Mouse (Mus musculus): Measurements from ENCODE around the gene Prkar2b. TPM values are rescaled to one million over a fixed set of nuclear protein-coding genes. Genes with fewer than 3 reads are reported as not detected.

The Prkar2b gene
- total and polyA plus RNA-seq, 2 experiments from 2014 or later = 102 to 124 TPM

DNA sequence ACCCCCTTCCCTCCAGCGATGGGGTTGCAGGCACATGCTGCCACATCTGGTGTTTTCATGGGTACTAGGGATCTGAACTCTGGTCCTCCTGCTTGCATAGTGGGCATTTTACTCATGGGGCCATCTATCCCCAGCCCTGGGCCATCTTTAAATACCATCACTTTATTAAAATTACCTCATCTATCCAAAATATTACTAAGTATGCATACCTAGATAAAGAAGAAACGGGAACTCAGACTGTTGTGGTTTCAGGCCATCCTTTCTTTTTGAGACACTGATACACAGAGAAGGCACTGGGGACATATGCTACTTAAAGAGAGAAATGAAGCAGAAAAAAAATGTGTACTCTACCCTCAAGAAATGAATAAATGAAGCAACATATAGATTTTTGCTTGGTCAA, 74.6 kb downstream of the Prkar2b start:
- 88% methylated on average over 2 of the region's 2 CpGs for WGBS
- TF ChIP-seq CTCF (IDR thresholded peaks at IDR 0.05; ENCODE audit: low read depth) = no peak
- no peak overlapping the region for H3K9ac ChIP-seq (replicated peaks; ENCODE audit: low read length)
- H3K27me3 ChIP-seq (ENCODE audit: insufficient read depth, low read length) = no peaks in the 10 kb centered on the region
- DNase-seq (ENCODE audit: low spot score) = no peak
- H3K36me3 ChIP-seq (ENCODE audit: insufficient read depth, low read length) = no peaks in the 10 kb centered on the region
- ATAC-seq = no peak
- H3K4me2 ChIP-seq (ENCODE audit: low read depth, low read length) = no peak overlapping the region
- no peaks in the 10 kb centered on the region for H3K9me3 ChIP-seq (ENCODE audit: low read length)
- no peak overlapping the region for H3K27ac ChIP-seq
- no peak overlapping the region for H3K4me3 ChIP-seq (ENCODE audit: low read length)
- no peaks in the 10 kb centered on the region; the same call in 1 of the 2 replicates for H3K4me1 ChIP-seq (ENCODE audit: insufficient read depth, low read length)

GRCm38 (mm10) chr12:31985738-31986137, 75.4 kb downstream of the Prkar2b start:
- no peak overlapping the region for H3K9ac ChIP-seq (replicated peaks; ENCODE audit: low read length)
- no peaks in the 10 kb centered on the region for H3K9me3 ChIP-seq (ENCODE audit: low read length)
- H3K36me3 ChIP-seq (ENCODE audit: insufficient read depth, low read length) = no peaks in the 10 kb centered on the region
- H3K4me2 ChIP-seq (ENCODE audit: low read depth, low read length) = no peak overlapping the region
- no peak overlapping the region for H3K27ac ChIP-seq
- DNase-seq (ENCODE audit: low spot score) (no peak), ATAC-seq (no peak)
- no peaks in the 10 kb centered on the region; the same call in 1 of the 2 replicates for H3K4me1 ChIP-seq (ENCODE audit: insufficient read depth, low read length)
- H3K4me3 ChIP-seq (ENCODE audit: low read length) = no peak overlapping the region
- TF ChIP-seq CTCF (IDR thresholded peaks at IDR 0.05; ENCODE audit: low read depth) = no peak
- no peaks in the 10 kb centered on the region for H3K27me3 ChIP-seq (ENCODE audit: insufficient read depth, low read length)
- 91% methylated on average over 6 of the region's 6 CpGs for WGBS

GRCm38 (mm10) chr12:31984664-31985063, 76.4 kb downstream of the Prkar2b start:
- H3K4me1 ChIP-seq (ENCODE audit: insufficient read depth, low read length) = no peaks in the 10 kb centered on the region; the same call in 1 of the 2 replicates
- no peak overlapping the region for H3K27ac ChIP-seq
- no peaks in the 10 kb centered on the region for H3K36me3 ChIP-seq (ENCODE audit: insufficient read depth, low read length)
- no peaks in the 10 kb centered on the region for H3K9me3 ChIP-seq (ENCODE audit: low read length)
- peak; percentile 56; the same call in 1 of the 2 replicates for ATAC-seq
- H3K27me3 ChIP-seq (ENCODE audit: insufficient read depth, low read length) = no peaks in the 10 kb centered on the region
- TF ChIP-seq CTCF (IDR thresholded peaks at IDR 0.05; ENCODE audit: low read depth) = no peak
- no peak overlapping the region for H3K4me2 ChIP-seq (ENCODE audit: low read depth, low read length)
- no peak overlapping the region for H3K4me3 ChIP-seq (ENCODE audit: low read length)
- WGBS = 73% methylated on average over 12 of the region's 12 CpGs
- DNase-seq (ENCODE audit: low spot score) = no peak
- no peak overlapping the region for H3K9ac ChIP-seq (replicated peaks; ENCODE audit: low read length)

DNA sequence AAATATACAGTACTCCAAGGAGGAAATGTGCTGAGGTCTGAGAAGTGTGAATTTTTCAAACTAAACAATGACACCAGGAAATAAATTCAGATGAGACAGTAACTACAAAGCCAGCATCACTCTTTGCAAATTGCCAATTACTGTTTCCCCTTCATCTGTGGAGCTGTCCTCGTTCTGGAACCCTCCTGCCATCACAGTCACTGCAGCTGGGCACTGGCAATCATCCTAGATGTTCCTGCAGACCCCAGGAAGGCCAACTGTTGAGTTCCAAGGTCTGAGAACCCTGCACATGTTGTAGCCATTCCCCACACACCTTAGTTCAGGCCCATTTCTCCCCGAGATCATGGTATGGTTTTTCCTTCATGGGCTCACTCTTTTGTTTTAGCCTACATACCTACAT, 76.9 kb downstream of the Prkar2b start:
- H3K27me3 ChIP-seq (ENCODE audit: insufficient read depth, low read length) = no peaks in the 10 kb centered on the region
- no peaks in the 10 kb centered on the region; the same call in 1 of the 2 replicates for H3K4me1 ChIP-seq (ENCODE audit: insufficient read depth, low read length)
- H3K4me2 ChIP-seq (ENCODE audit: low read depth, low read length) = no peak overlapping the region
- no peak overlapping the region for H3K9ac ChIP-seq (replicated peaks; ENCODE audit: low read length)
- peak; percentile 18 for DNase-seq (ENCODE audit: low spot score)
- peak; percentile 10; the same call in 1 of the 2 replicates for ATAC-seq
- 35% methylated on average over 2 of the region's 2 CpGs for WGBS
- no peak overlapping the region for H3K27ac ChIP-seq
- no peaks in the 10 kb centered on the region for H3K36me3 ChIP-seq (ENCODE audit: insufficient read depth, low read length)
- no peaks in the 10 kb centered on the region for H3K9me3 ChIP-seq (ENCODE audit: low read length)
- no peak overlapping the region for H3K4me3 ChIP-seq (ENCODE audit: low read length)
- TF ChIP-seq CTCF (IDR thresholded peaks at IDR 0.05; ENCODE audit: low read depth) = no peak

DNA sequence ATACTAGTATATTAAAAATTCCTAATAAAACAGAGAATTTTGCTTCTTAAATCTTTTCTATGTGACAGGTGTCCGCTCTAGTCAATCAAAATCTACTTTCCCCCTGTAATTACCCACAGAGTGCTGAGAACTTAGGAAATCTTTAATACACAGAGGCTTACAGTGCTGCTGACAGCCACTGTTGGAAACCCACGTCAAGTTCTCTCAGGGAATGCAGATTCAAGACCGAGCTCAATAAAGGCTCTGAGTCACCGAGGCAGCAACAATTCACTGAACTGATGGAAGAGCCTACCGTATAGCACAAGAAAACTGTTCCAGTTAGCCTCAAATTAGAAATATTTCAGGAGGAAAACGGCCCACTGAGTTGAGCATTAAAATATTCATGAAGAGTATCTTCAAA, 77.3 kb downstream of the Prkar2b start:
- Histone ChIP-seq H3K27ac (no peak overlapping the region), H3K9me3 (ENCODE audit: low read length) (no peaks in the 10 kb centered on the region), H3K4me3 (ENCODE audit: low read length) (no peak overlapping the region), H3K4me1 (ENCODE audit: insufficient read depth, low read length) (no peaks in the 10 kb centered on the region; the same call in 1 of the 2 replicates), H3K4me2 (ENCODE audit: low read depth, low read length) (no peak overlapping the region), H3K9ac (replicated peaks; ENCODE audit: low read length) (no peak overlapping the region), H3K36me3 (ENCODE audit: insufficient read depth, low read length) (no peaks in the 10 kb centered on the region), H3K27me3 (ENCODE audit: insufficient read depth, low read length) (no peaks in the 10 kb centered on the region)
- no peak for TF ChIP-seq CTCF (IDR thresholded peaks at IDR 0.05; ENCODE audit: low read depth)
- ATAC-seq (no peak), DNase-seq (ENCODE audit: low spot score) (no peak)
- 43% methylated on average over 6 of the region's 6 CpGs for WGBS

- no peak for TF ChIP-seq CTCF (IDR thresholded peaks at IDR 0.05; ENCODE audit: low read depth)
- Histone ChIP-seq H3K4me1 (ENCODE audit: insufficient read depth, low read length) (no peaks in the 10 kb centered on the region; the same call in 1 of the 2 replicates), H3K27me3 (ENCODE audit: insufficient read depth, low read length) (no peaks in the 10 kb centered on the region), H3K9me3 (ENCODE audit: low read length) (no peaks in the 10 kb centered on the region), H3K4me2 (ENCODE audit: low read depth, low read length) (no peak overlapping the region), H3K27ac (no peak overlapping the region), H3K36me3 (ENCODE audit: insufficient read depth, low read length) (no peaks in the 10 kb centered on the region), H3K9ac (replicated peaks; ENCODE audit: low read length) (no peak overlapping the region), H3K4me3 (ENCODE audit: low read length) (no peak overlapping the region)
- DNase-seq (ENCODE audit: low spot score) (peak; percentile 62), ATAC-seq (no peak)
- 35% methylated on average over 7 of the region's 7 CpGs for WGBS
Measured at GRCm38 (mm10) chr12:31983238-31983637, 77.9 kb downstream of the Prkar2b start.

- 51% methylated on average over 12 of the region's 12 CpGs for WGBS
- H3K36me3 ChIP-seq (ENCODE audit: insufficient read depth, low read length) = no peaks in the 10 kb centered on the region
- no peaks in the 10 kb centered on the region for H3K9me3 ChIP-seq (ENCODE audit: low read length)
- H3K9ac ChIP-seq (replicated peaks; ENCODE audit: low read length) = no peak overlapping the region
- H3K4me1 ChIP-seq (ENCODE audit: insufficient read depth, low read length) = no peaks in the 10 kb centered on the region
- no peak for DNase-seq (ENCODE audit: low spot score)
- TF ChIP-seq CTCF (IDR thresholded peaks at IDR 0.05; ENCODE audit: low read depth) = no peak
- H3K27ac ChIP-seq = no peak overlapping the region
- H3K27me3 ChIP-seq (ENCODE audit: insufficient read depth, low read length) = no peaks in the 10 kb centered on the region
- no peak overlapping the region for H3K4me2 ChIP-seq (ENCODE audit: low read depth, low read length)
- 0 out of 2 replicates have a peak, but pooled peaks have one; percentile 25 for ATAC-seq
- H3K4me3 ChIP-seq (ENCODE audit: low read length) = no peak overlapping the region
Measured at GRCm38 (mm10) chr12:31977613-31978195, 83.4 kb downstream of the Prkar2b start.
